Mouse (Mus musculus): ENCODE results near the gene Ylpm1. TPM values are rescaled to one million over a fixed set of nuclear protein-coding genes. Genes with fewer than 3 reads are reported as not detected.

Gene Ylpm1
- polyA plus RNA-seq, 1 experiment from 2014 or later = 21.1 TPM

GRCm38 (mm10) chr12:85010541-85010940 is 14.4 kb downstream of the Ylpm1 start:
- Histone ChIP-seq H3K4me2 (no peak overlapping the region), H3K36me3 (peaks cover 38% of the 10 kb centered on the region), H3K4me1 (replicated peaks) (peaks cover 3% of the 10 kb centered on the region; the same call in 1 of the 2 replicates), H3K9me3 (replicated peaks) (peaks cover 6% of the 10 kb centered on the region; the same call in 1 of the 2 replicates), H3K9ac (no peak overlapping the region), H3K27ac (ENCODE audit: poor library complexity, severe bottlenecking) (no peak overlapping the region), H3K27me3 (replicated peaks) (no peaks in the 10 kb centered on the region), H3K4me3 (no peak overlapping the region)
- ATAC-seq (ENCODE audit: insufficient number of reproducible peaks, low FRiP score) = no peak
- WGBS = 83% methylated on average over 2 of the region's 2 CpGs

GRCm38 (mm10) chr12:85012185-85012584 is 16.1 kb downstream of the Ylpm1 start:
- ATAC-seq (ENCODE audit: insufficient number of reproducible peaks, low FRiP score) = no peak
- peaks cover 3% of the 10 kb centered on the region; the same call in 1 of the 2 replicates for H3K4me1 ChIP-seq (replicated peaks)
- H3K36me3 ChIP-seq = peaks cover 49% of the 10 kb centered on the region
- no peak overlapping the region for H3K27ac ChIP-seq (ENCODE audit: poor library complexity, severe bottlenecking)
- peaks cover 6% of the 10 kb centered on the region; the same call in 1 of the 2 replicates for H3K9me3 ChIP-seq (replicated peaks)
- H3K4me2 ChIP-seq = no peak overlapping the region
- no peak overlapping the region for H3K4me3 ChIP-seq
- no peaks in the 10 kb centered on the region for H3K27me3 ChIP-seq (replicated peaks)
- 69% methylated on average over 2 of the region's 2 CpGs for WGBS
- H3K9ac ChIP-seq = no peak overlapping the region

DNA sequence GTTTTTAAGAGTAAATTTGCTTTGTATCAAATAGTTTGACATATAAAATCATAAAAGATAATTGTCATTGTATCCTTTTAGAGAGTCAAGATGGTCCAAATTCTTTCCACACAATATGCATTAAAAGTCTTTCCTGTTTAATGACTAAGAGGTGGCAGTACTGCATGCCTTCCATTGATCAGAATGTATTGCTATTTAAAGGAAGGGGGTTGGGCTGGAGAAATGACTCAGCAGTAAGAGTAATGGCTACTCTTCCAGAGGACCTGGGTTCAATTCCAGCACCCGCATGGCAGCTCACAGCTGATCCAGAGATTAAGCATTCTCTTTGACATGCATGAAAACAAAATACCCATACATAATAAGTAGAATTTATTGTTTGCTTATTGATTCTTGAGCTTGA is 25.9 kb downstream of the Ylpm1 start:
- Histone ChIP-seq H3K9me3 (replicated peaks) (no peaks in the 10 kb centered on the region), H3K4me3 (no peak overlapping the region), H3K4me1 (replicated peaks) (no peaks in the 10 kb centered on the region), H3K9ac (no peak overlapping the region), H3K27ac (ENCODE audit: poor library complexity, severe bottlenecking) (no peak overlapping the region), H3K4me2 (no peak overlapping the region), H3K27me3 (replicated peaks) (no peaks in the 10 kb centered on the region), H3K36me3 (peaks cover 14% of the 10 kb centered on the region; the same call in 1 of the 2 replicates)
- 92% methylated on average over 1 of the region's 1 CpGs for WGBS
- no peak for ATAC-seq (ENCODE audit: insufficient number of reproducible peaks, low FRiP score)

DNA sequence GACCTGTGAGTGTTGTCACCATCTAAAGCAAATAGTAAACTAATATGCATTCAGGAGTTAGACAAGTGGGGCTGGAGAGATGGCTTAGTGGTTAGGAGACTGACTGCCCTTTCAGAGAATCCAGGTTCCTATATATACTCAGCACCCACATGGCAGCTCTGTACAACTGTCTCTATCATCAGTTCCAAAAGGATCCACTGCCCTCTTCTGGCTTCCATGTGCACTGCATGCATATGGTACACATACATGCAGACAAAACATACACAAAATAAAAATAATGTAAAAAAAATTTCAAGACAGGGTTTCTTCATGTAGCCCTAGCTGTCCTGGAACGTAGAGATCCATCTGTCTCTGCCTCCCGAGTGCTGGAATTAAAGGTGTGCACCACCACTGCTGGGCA is 36.6 kb downstream of the Ylpm1 start:
- WGBS = 93% methylated on average over 2 of the region's 2 CpGs
- Histone ChIP-seq H3K36me3 (peaks cover 53% of the 10 kb centered on the region), H3K9me3 (replicated peaks) (0 out of 2 replicates have a peak, but pooled peaks cover 2% of the 10 kb centered on the region), H3K4me2 (no peak overlapping the region), H3K9ac (no peak overlapping the region), H3K4me3 (no peak overlapping the region), H3K4me1 (replicated peaks) (no peaks in the 10 kb centered on the region), H3K27ac (ENCODE audit: poor library complexity, severe bottlenecking) (no peak overlapping the region), H3K27me3 (replicated peaks) (no peaks in the 10 kb centered on the region)
- ATAC-seq (ENCODE audit: insufficient number of reproducible peaks, low FRiP score) = no peak

- no peak for ATAC-seq (ENCODE audit: insufficient number of reproducible peaks, low FRiP score)
- Histone ChIP-seq H3K4me3 (no peak overlapping the region), H3K9ac (no peak overlapping the region), H3K36me3 (peaks cover 48% of the 10 kb centered on the region), H3K4me1 (replicated peaks) (peaks cover 15% of the 10 kb centered on the region; the same call in 1 of the 2 replicates), H3K9me3 (replicated peaks) (no peaks in the 10 kb centered on the region), H3K27ac (ENCODE audit: poor library complexity, severe bottlenecking) (no peak overlapping the region), H3K27me3 (replicated peaks) (no peaks in the 10 kb centered on the region), H3K4me2 (no peak overlapping the region)
- WGBS = 78% methylated on average over 6 of the region's 6 CpGs
These were observed 55.1 kb downstream of the Ylpm1 start for GRCm38 (mm10) chr12:85051218-85051617.

DNA sequence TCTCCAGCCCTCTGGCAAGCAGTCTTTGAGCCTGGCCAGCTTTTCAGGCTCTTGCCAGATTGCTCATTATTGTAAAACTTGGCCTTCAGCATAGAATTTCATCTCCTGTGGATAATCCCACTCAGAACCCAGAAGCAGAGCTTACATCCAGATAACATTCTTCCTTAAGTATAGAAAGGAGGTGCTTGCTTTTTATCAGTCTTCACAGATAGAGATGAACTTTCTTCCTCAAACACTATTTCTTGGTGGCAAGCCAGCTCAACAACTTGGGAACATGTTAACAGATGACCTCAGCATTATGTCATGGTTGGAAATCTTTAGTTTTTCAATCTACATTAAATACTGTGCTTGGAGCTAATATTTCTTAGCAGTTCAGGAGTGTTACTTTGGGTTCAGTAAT is 74.9 kb downstream of the Ylpm1 start:
- ATAC-seq (ENCODE audit: insufficient number of reproducible peaks, low FRiP score) = no peak
- Histone ChIP-seq H3K27me3 (replicated peaks) (no peaks in the 10 kb centered on the region), H3K9ac (no peak overlapping the region), H3K36me3 (peaks cover 50% of the 10 kb centered on the region), H3K4me1 (replicated peaks) (no peaks in the 10 kb centered on the region), H3K4me3 (no peak overlapping the region), H3K4me2 (no peak overlapping the region), H3K9me3 (replicated peaks) (no peaks in the 10 kb centered on the region), H3K27ac (ENCODE audit: poor library complexity, severe bottlenecking) (no peak overlapping the region)

DNA sequence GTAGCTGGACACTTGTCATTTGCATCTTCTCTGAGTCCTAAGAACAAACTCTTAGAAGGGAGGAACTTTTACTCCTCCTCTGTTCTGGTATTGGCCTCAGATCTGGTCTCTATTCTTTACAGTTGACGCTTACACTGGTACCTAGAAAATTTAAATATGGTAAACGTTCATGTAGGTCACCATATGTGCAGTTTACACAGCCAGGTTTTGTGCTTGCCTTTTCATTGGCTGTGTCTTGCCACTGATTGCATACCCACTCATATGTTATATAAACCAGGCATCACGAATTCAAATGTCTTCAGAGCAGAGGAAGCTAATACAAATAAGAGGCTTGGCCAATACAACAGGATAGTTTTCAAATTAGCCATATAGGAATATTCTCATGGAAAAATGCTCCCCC is 81.0 kb downstream of the Ylpm1 start:
- Histone ChIP-seq H3K9me3 (replicated peaks) (no peaks in the 10 kb centered on the region), H3K4me1 (replicated peaks) (no peaks in the 10 kb centered on the region), H3K27me3 (replicated peaks) (no peaks in the 10 kb centered on the region), H3K4me2 (no peak overlapping the region), H3K9ac (no peak overlapping the region), H3K36me3 (peaks cover 21% of the 10 kb centered on the region), H3K4me3 (no peak overlapping the region), H3K27ac (ENCODE audit: poor library complexity, severe bottlenecking) (no peak overlapping the region)
- WGBS = 89% methylated on average over 3 of the region's 3 CpGs
- ATAC-seq (ENCODE audit: insufficient number of reproducible peaks, low FRiP score) = no peak

GRCm38 (mm10) chr12:85084257-85084656 is 88.1 kb downstream of the Ylpm1 start:
- Histone ChIP-seq H3K27ac (ENCODE audit: poor library complexity, severe bottlenecking) (no peak overlapping the region), H3K9me3 (replicated peaks) (0 out of 2 replicates have a peak, but pooled peaks cover 2% of the 10 kb centered on the region), H3K4me3 (no peak overlapping the region), H3K4me1 (replicated peaks) (no peaks in the 10 kb centered on the region), H3K4me2 (no peak overlapping the region), H3K27me3 (replicated peaks) (no peaks in the 10 kb centered on the region), H3K9ac (no peak overlapping the region), H3K36me3 (peaks cover 30% of the 10 kb centered on the region)
- no peak for ATAC-seq (ENCODE audit: insufficient number of reproducible peaks, low FRiP score)
- 70% methylated on average over 2 of the region's 2 CpGs for WGBS

GRCm38 (mm10) chr12:85084941-85085340 is 88.8 kb downstream of the Ylpm1 start:
- WGBS = 73% methylated on average over 4 of the region's 4 CpGs
- Histone ChIP-seq H3K9ac (no peak overlapping the region), H3K4me1 (replicated peaks) (no peaks in the 10 kb centered on the region), H3K4me2 (no peak overlapping the region), H3K9me3 (replicated peaks) (0 out of 2 replicates have a peak, but pooled peaks cover 2% of the 10 kb centered on the region), H3K36me3 (peaks cover 35% of the 10 kb centered on the region), H3K27me3 (replicated peaks) (no peaks in the 10 kb centered on the region), H3K4me3 (no peak overlapping the region), H3K27ac (ENCODE audit: poor library complexity, severe bottlenecking) (no peak overlapping the region)
- ATAC-seq (ENCODE audit: insufficient number of reproducible peaks, low FRiP score) = no peak

DNA sequence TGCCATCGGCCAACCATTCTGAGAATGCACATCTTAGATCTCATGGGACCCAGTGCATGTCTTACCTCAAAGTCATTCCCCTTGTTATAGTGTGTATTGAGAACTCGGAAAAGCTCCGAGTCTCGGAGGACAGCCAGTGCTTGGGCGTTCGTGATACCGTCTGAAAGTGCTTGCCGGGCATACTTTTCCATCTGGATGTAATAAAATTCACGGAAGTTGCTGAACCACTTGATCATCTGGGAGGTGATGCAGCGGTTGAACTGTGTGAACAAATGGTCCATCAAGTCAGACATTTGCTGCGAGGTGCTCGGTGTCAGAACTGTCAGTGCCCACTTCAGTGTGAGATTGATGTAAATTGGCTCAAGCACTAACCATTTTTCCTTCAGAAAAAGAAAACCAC is 91.7 kb downstream of the Ylpm1 start:
- peaks cover 35% of the 10 kb centered on the region for H3K36me3 ChIP-seq
- no peak overlapping the region for H3K27ac ChIP-seq (ENCODE audit: poor library complexity, severe bottlenecking)
- 89% methylated on average over 12 of the region's 12 CpGs for WGBS
- 0 out of 2 replicates have a peak, but pooled peaks cover 2% of the 10 kb centered on the region for H3K9me3 ChIP-seq (replicated peaks)
- H3K4me1 ChIP-seq (replicated peaks) = no peaks in the 10 kb centered on the region
- H3K27me3 ChIP-seq (replicated peaks) = no peaks in the 10 kb centered on the region
- no peak for ATAC-seq (ENCODE audit: insufficient number of reproducible peaks, low FRiP score)
- H3K9ac ChIP-seq = no peak overlapping the region
- H3K4me3 ChIP-seq = no peak overlapping the region
- no peak overlapping the region for H3K4me2 ChIP-seq

DNA sequence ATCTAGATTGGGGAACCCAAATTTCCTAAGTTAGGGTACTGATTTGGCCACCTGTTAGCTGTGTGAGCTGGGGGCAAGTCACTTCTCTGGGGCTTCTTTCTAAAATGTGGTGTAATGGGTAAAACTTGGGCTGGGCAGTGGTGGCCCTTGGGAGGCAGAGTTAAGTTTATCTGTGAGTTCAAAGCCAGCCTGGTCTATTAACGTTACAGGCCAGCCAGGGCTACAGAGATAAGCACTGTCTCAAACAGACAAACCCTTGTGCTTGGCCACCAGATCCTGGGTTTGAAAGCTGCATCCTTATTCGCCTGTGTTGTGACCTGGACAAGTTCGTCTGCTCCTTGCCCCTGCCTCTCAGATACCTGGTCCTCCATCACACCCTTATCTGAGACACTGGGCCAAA is 95.1 kb downstream of the Ylpm1 start:
- H3K4me3 ChIP-seq = no peak overlapping the region
- peaks cover 35% of the 10 kb centered on the region for H3K36me3 ChIP-seq
- no peak overlapping the region for H3K27ac ChIP-seq (ENCODE audit: poor library complexity, severe bottlenecking)
- 56% methylated on average over 3 of the region's 3 CpGs for WGBS
- H3K4me2 ChIP-seq = no peak overlapping the region
- H3K9ac ChIP-seq = no peak overlapping the region
- H3K9me3 ChIP-seq (replicated peaks) = 0 out of 2 replicates have a peak, but pooled peaks cover 2% of the 10 kb centered on the region
- H3K4me1 ChIP-seq (replicated peaks) = peaks cover 8% of the 10 kb centered on the region
- ATAC-seq (ENCODE audit: insufficient number of reproducible peaks, low FRiP score) = no peak
- no peaks in the 10 kb centered on the region for H3K27me3 ChIP-seq (replicated peaks)

DNA sequence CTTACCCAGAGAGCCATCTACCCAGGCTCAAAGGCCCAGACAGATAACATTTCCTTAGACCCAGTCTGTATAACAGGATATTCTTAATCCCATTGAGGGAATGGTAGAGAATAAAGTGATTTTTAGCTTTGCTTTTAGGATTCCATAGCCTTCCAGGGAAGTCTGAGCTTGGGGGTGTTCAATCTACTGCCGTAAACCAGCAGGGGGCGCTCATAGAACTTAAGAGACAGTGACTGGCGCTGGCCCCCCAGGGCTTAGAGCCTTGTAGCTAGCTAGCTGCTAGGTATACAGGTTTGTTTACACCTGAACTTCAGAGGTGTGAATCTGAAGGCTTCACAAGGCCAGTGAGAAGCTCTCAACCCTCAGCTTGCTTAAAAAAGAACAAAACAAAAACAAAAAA is 96.1 kb downstream of the Ylpm1 start:
- no peak overlapping the region for H3K27ac ChIP-seq (ENCODE audit: poor library complexity, severe bottlenecking)
- 6% methylated on average over 3 of the region's 3 CpGs for WGBS
- H3K4me3 ChIP-seq = no peak overlapping the region

More for the DNA sequence above, 96.1 kb downstream of the Ylpm1 start:
- H3K36me3 ChIP-seq = peaks cover 26% of the 10 kb centered on the region
- no peak overlapping the region for H3K4me2 ChIP-seq
- H3K27me3 ChIP-seq (replicated peaks) = no peaks in the 10 kb centered on the region
- H3K9me3 ChIP-seq (replicated peaks) = 0 out of 2 replicates have a peak, but pooled peaks cover 2% of the 10 kb centered on the region
- H3K9ac ChIP-seq = no peak overlapping the region
- peaks cover 8% of the 10 kb centered on the region for H3K4me1 ChIP-seq (replicated peaks)
- no peak for ATAC-seq (ENCODE audit: insufficient number of reproducible peaks, low FRiP score)
